Mouse (Mus musculus): ENCODE measurements around the gene Olfr593. TPM values are rescaled to one million over a fixed set of nuclear protein-coding genes. Genes with fewer than 3 reads are reported as not detected.
"Not testable (repeated sequence)": the region's sequence is repeated elsewhere in the genome, so short reads cannot be mapped to it uniquely, and the experiment has no call there.

Gene Olfr593
- not detected for total RNA-seq (2021)
- long read RNA-seq, experiment 1, result 0 reads
- long read RNA-seq, experiment 2, result 0 reads

DNA sequence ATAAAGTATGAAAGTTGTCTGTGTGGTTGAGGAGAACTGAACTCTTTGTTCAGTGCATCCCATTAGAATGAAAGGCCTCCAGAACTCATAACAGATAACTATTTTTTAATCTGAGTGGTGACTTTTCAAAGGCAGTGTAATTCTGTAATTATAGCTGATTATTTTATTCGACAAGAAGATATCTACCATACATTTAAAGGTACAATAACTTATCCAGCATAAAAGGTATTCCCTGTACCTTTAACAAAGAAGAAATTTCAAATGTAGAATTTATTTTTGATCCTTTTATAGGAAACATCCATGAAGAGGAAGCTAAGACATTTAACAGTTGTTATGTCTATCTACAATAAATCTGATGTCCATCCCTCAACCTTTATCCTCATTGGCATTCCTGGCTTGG lies at the start of gene Olfr593:
Gene Olfr593 (plus strand): TSS at position 301 of the 400 bp plus-strand sequence.
- no peak for TF ChIP-seq CTCF (IDR thresholded peaks at IDR 0.05)
- H3K4me3 ChIP-seq, result no peak within 1 kb of the TSS
- H3K27ac ChIP-seq, result no peak within 1 kb of the TSS
- DNase-seq, result no peak
- intact Hi-C loops (cut with DNase I), result no loop called here

DNA sequence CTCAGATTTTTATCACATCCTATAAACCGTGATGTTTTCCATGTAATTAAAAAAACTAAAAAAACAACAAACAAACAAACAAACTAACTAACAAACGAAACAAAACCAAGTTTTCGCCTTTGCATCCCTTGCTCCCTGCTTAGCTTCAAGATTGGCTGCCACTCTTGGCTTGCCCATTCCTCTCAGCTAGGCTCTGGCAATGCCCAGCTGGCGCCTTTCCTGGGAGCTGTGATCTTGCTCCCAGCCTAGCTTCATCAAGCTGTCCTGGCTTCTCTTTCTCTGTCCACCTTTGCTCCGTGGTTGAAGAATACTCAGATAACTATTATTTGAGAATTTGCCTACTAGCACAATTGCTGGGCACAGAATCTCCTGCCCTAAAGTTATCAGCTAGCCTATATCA lies 42.0 kb upstream of the Olfr593 start:
- TF ChIP-seq CTCF (IDR thresholded peaks at IDR 0.05), result no peak
- H3K4me3 ChIP-seq, result no peak overlapping the region
- intact Hi-C loops (cut with DNase I), result no loop called here
- H3K27ac ChIP-seq, result no peak overlapping the region
- DNase-seq, result no peak

- no peak for DNase-seq
- Histone ChIP-seq H3K4me3 (no peak within 1 kb of the TSS), H3K27ac (no peak within 1 kb of the TSS)
- intact Hi-C loops (cut with DNase I), result no loop called here
- TF ChIP-seq CTCF (IDR thresholded peaks at IDR 0.05), result no peak
Measured at GRCm38 (mm10) chr7:103178240-103178639, 33.4 kb upstream of the Olfr593 start, which contains the start of gene Olfr591. Gene Olfr591 (minus strand): TSS chr7:103178340.

GRCm38 (mm10) chr7:103184503-103184902 lies 27.2 kb upstream of the Olfr593 start, which contains the start of gene Olfr592:
Gene Olfr592 (plus strand): TSS chr7:103184803.
- DNase-seq; intact Hi-C loops (cut with DNase I): not testable (repeated sequence)

DNA sequence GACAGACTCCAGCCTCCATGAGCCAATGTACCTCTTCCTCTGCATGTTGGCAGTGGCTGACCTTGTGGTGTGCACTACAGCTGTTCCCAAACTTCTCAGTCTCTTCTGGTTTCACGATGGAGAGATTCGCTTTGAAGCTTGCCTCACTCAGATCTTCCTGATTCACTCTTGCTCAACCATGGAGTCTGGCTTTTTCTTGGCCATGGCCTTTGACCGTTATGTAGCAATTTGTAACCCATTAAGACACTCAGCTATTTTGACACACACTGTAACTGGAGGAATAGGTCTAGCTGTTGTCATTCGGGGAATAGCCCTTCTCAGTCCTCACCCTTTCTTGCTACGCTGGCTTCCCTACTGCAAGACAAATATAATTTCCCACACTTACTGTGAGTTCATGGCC lies 388 bp downstream of the Olfr593 start:
- H3K27ac ChIP-seq; intact Hi-C loops (cut with DNase I); H3K4me3 ChIP-seq; DNase-seq: not testable (repeated sequence)

More at GRCm38 (mm10) chr7:103184503-103184902, 27.2 kb upstream of the Olfr593 start, which contains the start of gene Olfr592:
- H3K27ac ChIP-seq, H3K4me3 ChIP-seq: not testable (repeated sequence)

- no peak within 1 kb of the TSS for H3K27ac ChIP-seq
- DNase-seq, result no peak
- intact Hi-C loops (cut with DNase I), result no loop called here
- TF ChIP-seq CTCF (IDR thresholded peaks at IDR 0.05), result no peak
- H3K4me3 ChIP-seq, result no peak within 1 kb of the TSS
Measured at GRCm38 (mm10) chr7:103216696-103217095, 5.0 kb downstream of the Olfr593 start, which contains the start of gene Olfr594. Gene Olfr594 (plus strand): TSS chr7:103216996.

- intact Hi-C loops (cut with DNase I); DNase-seq: not testable (repeated sequence)
Measured at GRCm38 (mm10) chr7:103252405-103252804, 40.7 kb downstream of the Olfr593 start, which contains the start of gene Usp17ld. Gene Usp17ld (minus strand): TSS chr7:103252505.

More at GRCm38 (mm10) chr7:103252405-103252804, 40.7 kb downstream of the Olfr593 start, which contains the start of gene Usp17ld:
- not testable (repeated sequence) for H3K27ac ChIP-seq, H3K4me3 ChIP-seq

Small RNAs within 50 kb of the gene (microRNA-seq; reads per million reads assigned to microRNA genes)
- gene Gm25171, result not detected

Other genes starting within 250 kb of the Olfr593 start
- not detected for gene Olfr576, start 249.2 kb upstream of the Olfr593 start, total RNA-seq (2021)
- gene Olfr577, start 235.9 kb upstream of the Olfr593 start, total RNA-seq (2021), result not detected
- gene Olfr578, start 222.5 kb upstream of the Olfr593 start, total RNA-seq (2021), result not detected
- gene Olfr582, start 173.8 kb upstream of the Olfr593 start, total RNA-seq (2021), result not detected
- gene Olfr583, start 160.6 kb upstream of the Olfr593 start, total RNA-seq (2021), result not detected
- gene Olfr584, start 130.0 kb upstream of the Olfr593 start, total RNA-seq (2021), result not detected
- not detected for gene Olfr585, start 114.1 kb upstream of the Olfr593 start, total RNA-seq (2021)
- not detected for gene Olfr586, start 86.2 kb upstream of the Olfr593 start, total RNA-seq (2021)
- not detected for gene Olfr588-ps1, start 71.0 kb upstream of the Olfr593 start, total RNA-seq (2021)
- gene Olfr589, start 55.5 kb upstream of the Olfr593 start, total RNA-seq (2021), result not detected
- gene Olfr591, start 33.5 kb upstream of the Olfr593 start, total RNA-seq (2021), result not detected
- not detected for gene Olfr592, start 27.1 kb upstream of the Olfr593 start, total RNA-seq (2021)
- gene Olfr594, start 5.1 kb downstream of the Olfr593 start, total RNA-seq (2021), result not detected
- not detected for gene Usp17ld, start 40.6 kb downstream of the Olfr593 start, total RNA-seq (2021)
- gene Olfr596, start 93.8 kb downstream of the Olfr593 start, total RNA-seq (2021), result not detected
- not detected for gene Olfr597, start 104.5 kb downstream of the Olfr593 start, total RNA-seq (2021)
- not detected for gene Olfr598, start 111.7 kb downstream of the Olfr593 start, total RNA-seq (2021)
- not detected for gene Olfr599, start 124.1 kb downstream of the Olfr593 start, total RNA-seq (2021)
- not detected for gene Olfr600, start 137.8 kb downstream of the Olfr593 start, total RNA-seq (2021)
- not detected for gene Olfr601, start 150.8 kb downstream of the Olfr593 start, total RNA-seq (2021)
- gene Olfr603, start 174.3 kb downstream of the Olfr593 start, total RNA-seq (2021), result not detected
- not detected for gene Usp17lc, start 203.2 kb downstream of the Olfr593 start, total RNA-seq (2021)
- gene Olfr605, start 233.6 kb downstream of the Olfr593 start, total RNA-seq (2021), result not detected
- gene Olfr606, start 237.2 kb downstream of the Olfr593 start, total RNA-seq (2021), result not detected